Mouse (Mus musculus) layer of hippocampus, adult 2 months (tissue): ENCODE measurements around the gene Tnxb. TPM values are rescaled to one million over a fixed set of nuclear protein-coding genes. Genes with fewer than 3 reads are reported as not detected.

ENCODE experiments used
- DNase-seq, 2 experiments: peaks; one replicate each; pipeline ENCODE4 v3.0.0; 2022; ENCODE audit warnings: low spot score in 2 of 2
- H3K27ac ChIP-seq: fragments of 200-600 bp; 2 replicates; pipeline ENCODE4 v1.8.1; 2022
- H3K4me3 ChIP-seq: fragments of 200-600 bp; 2 replicates; pipeline ENCODE4 v1.8.1; 2022; ENCODE audit warnings: mild to moderate bottlenecking
- CTCF ChIP-seq: fragments of 200-600 bp; conservative IDR thresholded peaks from 2 replicates; pipeline ENCODE4 v1.8.1; 2022; ENCODE audit warnings: antibody characterized with exemption, mild to moderate bottlenecking, moderate library complexity
- total RNA-seq, 2 experiments: library from RNA; stranded (reverse); gene quantifications; 2 replicates each; pipeline ENCODE4 v1.2.3; 2021

Gene Tnxb
- total RNA-seq, 2 experiments from 2014 or later: 10.9 to 11.0 TPM

GRCm38 (mm10) chr17:34673139-34673538 lies 2.8 kb downstream of the Tnxb start:
- H3K27ac ChIP-seq: no peak overlapping the region
- TF ChIP-seq CTCF: no peak
- H3K4me3 ChIP-seq: no peak overlapping the region

GRCm38 (mm10) chr17:34674524-34675204 lies 4.3 kb downstream of the Tnxb start:
- no peak for DNase-seq
- no peak for TF ChIP-seq CTCF
- no peak overlapping the region for H3K4me3 ChIP-seq
- H3K27ac ChIP-seq: no peak overlapping the region

More at GRCm38 (mm10) chr17:34673139-34673538, 2.8 kb downstream of the Tnxb start:
- DNase-seq: no peak

- no peak for DNase-seq
- no peak for TF ChIP-seq CTCF
- H3K27ac ChIP-seq: no peak overlapping the region
- H3K4me3 ChIP-seq: no peak overlapping the region
Observed at GRCm38 (mm10) chr17:34675205-34676092, 5.1 kb downstream of the Tnxb start.

GRCm38 (mm10) chr17:34676093-34676460 lies 5.7 kb downstream of the Tnxb start:
- TF ChIP-seq CTCF: no peak
- Histone ChIP-seq H3K27ac (no peak overlapping the region), H3K4me3 (no peak overlapping the region)
- DNase-seq: no peak

GRCm38 (mm10) chr17:34676671-34677070 lies 6.3 kb downstream of the Tnxb start:
- no peak overlapping the region for H3K4me3 ChIP-seq
- no peak for TF ChIP-seq CTCF
- DNase-seq: no peak
- H3K27ac ChIP-seq: no peak overlapping the region

- H3K27ac ChIP-seq: peak overlapping the region; percentile 86; the same call in 1 of the 2 replicates
- H3K4me3 ChIP-seq: no peak overlapping the region
- no peak for DNase-seq
- no peak for TF ChIP-seq CTCF
Observed at GRCm38 (mm10) chr17:34680191-34680590, 9.9 kb downstream of the Tnxb start.

- DNase-seq: no peak
- Histone ChIP-seq H3K4me3 (no peak overlapping the region), H3K27ac (peak overlapping the region; percentile 86)
- no peak for TF ChIP-seq CTCF
Observed at GRCm38 (mm10) chr17:34680621-34681020, 10.3 kb downstream of the Tnxb start.

- no peak for TF ChIP-seq CTCF
- Histone ChIP-seq H3K4me3 (no peak overlapping the region), H3K27ac (peak overlapping the region; percentile 86)
- DNase-seq: no peak
Observed at GRCm38 (mm10) chr17:34681132-34681571, 10.8 kb downstream of the Tnxb start.

- TF ChIP-seq CTCF: peak; percentile 39
- Histone ChIP-seq H3K4me3 (no peak overlapping the region), H3K27ac (peak overlapping the region; percentile 86)
- DNase-seq: no peak
Observed at GRCm38 (mm10) chr17:34681881-34682536, 11.7 kb downstream of the Tnxb start.

- H3K4me3 ChIP-seq: no peak overlapping the region
- DNase-seq: no peak
- no peak for TF ChIP-seq CTCF
- no peak overlapping the region for H3K27ac ChIP-seq
Observed at GRCm38 (mm10) chr17:34683179-34683578, 12.8 kb downstream of the Tnxb start.

GRCm38 (mm10) chr17:34683686-34684220 lies 13.4 kb downstream of the Tnxb start:
- Histone ChIP-seq H3K4me3 (no peak overlapping the region), H3K27ac (no peak overlapping the region)
- no peak for DNase-seq
- TF ChIP-seq CTCF: no peak

GRCm38 (mm10) chr17:34684253-34684893 lies 14.0 kb downstream of the Tnxb start:
- no peak overlapping the region for H3K27ac ChIP-seq
- DNase-seq: no peak
- H3K4me3 ChIP-seq: no peak overlapping the region
- TF ChIP-seq CTCF: no peak
